Mouse (Mus musculus): ENCODE results near the gene Gm5926.
"Not testable (repeated sequence)": the region's sequence is repeated elsewhere in the genome, so short reads cannot be mapped to it uniquely, and the experiment has no call there.

Gm5926 gene

GRCm38 (mm10) chrX:32650416-32650815, at the start of gene Gm5926:
Gm5926 (plus strand) TSS chrX:32650716.
- DNase-seq (ENCODE audit: low spot score) = not testable (repeated sequence)

GRCm38 (mm10) chrX:32601008-32601407, 49.5 kb upstream of the Gm5926 start:
- DNase-seq (ENCODE audit: low spot score) = not testable (repeated sequence)

DNA sequence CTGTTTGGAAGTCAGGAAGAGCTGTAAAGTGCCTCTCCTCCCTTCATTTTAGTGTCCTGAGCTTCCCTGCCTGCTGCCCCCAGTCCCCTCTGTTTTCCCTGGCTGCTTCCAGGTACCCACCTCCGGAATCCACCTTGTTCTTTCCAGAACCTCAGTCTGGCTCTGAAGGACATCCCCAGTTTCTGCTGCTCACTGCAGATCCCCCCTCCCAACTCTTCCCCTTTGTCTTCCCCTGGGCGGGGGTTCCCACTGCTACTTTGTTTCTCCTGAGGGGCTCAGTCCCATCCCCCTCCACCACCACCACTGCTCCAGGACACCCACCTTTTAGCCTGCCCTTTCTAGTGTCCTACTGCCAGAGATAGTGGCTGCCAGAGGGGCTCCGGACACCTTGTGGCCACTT, 49.1 kb upstream of the Gm5926 start:
- DNase-seq (ENCODE audit: low spot score) = not testable (repeated sequence)
